Mouse (Mus musculus): ENCODE measurements at regions not wholly inside any gene's neighbourhood (a gene's known extent, or its start where the extent isn't known, plus 50 kb on each side); places are given as distances from the start of the nearest gene placed in this dataset.

DNA sequence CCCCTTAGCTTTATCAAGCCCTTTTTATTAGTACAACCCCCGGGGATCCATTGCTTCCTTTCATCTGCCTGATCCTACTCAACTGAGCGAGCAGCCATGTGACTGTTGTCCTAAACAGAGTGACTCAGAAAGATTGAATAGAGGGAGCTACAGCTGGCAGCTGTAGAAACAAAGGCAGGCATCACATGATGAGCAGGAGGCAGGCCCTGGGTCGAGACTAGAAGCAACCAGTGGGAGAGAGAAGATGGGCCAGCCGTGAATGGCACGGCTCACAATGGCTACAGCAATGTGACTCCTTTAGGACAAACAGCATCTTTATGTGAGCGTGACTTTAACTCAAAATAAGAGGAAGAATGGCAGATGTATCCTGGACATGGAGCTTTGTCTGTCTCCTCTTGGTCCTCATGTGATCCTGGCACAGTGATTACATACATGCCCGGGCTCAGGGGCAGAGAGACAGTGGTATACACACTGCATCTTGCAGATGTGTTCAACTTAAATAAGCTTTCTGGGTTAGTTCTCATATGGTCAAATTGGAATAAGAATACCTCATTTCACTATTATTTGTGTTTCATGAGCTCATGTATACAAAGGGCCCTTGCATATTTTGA, 60.1 kb upstream of the Fam13c start:
- 77% methylated on average over 7 of the region's 7 CpGs for WGBS
- H3K27ac ChIP-seq: no peak overlapping the region
- no peaks in the 10 kb centered on the region for H3K4me1 ChIP-seq
- H3K27me3 ChIP-seq (ENCODE audit: low read depth, poor library complexity, severe bottlenecking): no peaks in the 10 kb centered on the region
- no peak overlapping the region for H3K4me3 ChIP-seq
- no peaks in the 10 kb centered on the region for H3K9me3 ChIP-seq (replicated peaks)
- no peaks in the 10 kb centered on the region for H3K36me3 ChIP-seq
- DNase-seq (ENCODE audit: low spot score): no peak

DNA sequence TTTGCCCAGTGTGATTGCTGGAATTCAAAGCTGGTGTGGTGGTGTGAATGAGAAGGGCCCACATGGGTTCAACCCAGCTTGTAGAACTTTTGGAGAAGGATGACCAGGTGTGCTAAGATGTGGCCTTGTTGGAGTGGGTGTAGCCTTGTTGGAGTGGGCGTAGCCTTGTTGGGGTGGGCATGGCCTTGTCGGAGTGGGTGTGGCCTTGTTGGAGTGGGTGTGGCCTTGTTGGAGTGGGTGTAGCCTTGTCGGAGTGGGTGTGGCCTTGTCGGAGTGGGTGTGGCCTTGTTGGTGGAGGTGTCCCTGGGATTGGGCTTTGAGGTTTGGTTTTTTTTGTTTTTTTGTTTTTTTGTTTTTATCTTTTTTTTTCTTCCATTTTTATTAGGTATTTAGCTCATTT, 55.6 kb upstream of the Fam13c start:
- Histone ChIP-seq H3K4me1 (no peaks in the 10 kb centered on the region), H3K36me3 (no peaks in the 10 kb centered on the region), H3K27me3 (ENCODE audit: low read depth, poor library complexity, severe bottlenecking) (no peaks in the 10 kb centered on the region), H3K4me3 (no peak overlapping the region), H3K27ac (no peak overlapping the region), H3K9me3 (replicated peaks) (no peaks in the 10 kb centered on the region)
- 86% methylated on average over 4 of the region's 4 CpGs for WGBS
- DNase-seq (ENCODE audit: low spot score): no peak

DNA sequence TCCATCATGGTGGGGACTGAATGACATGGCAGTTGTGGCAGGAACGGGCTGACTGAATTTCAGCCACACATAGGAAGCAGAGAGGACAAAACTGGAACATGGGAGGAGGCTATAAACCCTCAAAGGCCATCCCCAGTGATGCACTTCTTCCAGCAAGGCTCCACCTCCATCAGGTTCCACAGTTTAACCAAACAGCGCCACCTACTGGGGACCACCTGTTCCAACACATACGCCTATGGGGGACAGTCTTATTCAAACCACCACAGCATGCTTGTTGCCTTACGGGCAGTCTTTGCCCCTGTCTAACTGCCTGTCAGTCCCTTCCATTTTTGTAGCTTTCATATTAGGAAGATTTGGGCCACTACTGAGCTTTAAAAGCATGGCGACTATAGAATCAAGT, 52.6 kb upstream of the Fam13c start:
- Histone ChIP-seq H3K4me1 (no peaks in the 10 kb centered on the region), H3K9me3 (replicated peaks) (no peaks in the 10 kb centered on the region), H3K4me3 (no peak overlapping the region), H3K36me3 (no peaks in the 10 kb centered on the region), H3K27ac (no peak overlapping the region), H3K27me3 (ENCODE audit: low read depth, poor library complexity, severe bottlenecking) (no peaks in the 10 kb centered on the region)
- no peak for DNase-seq (ENCODE audit: low spot score)
- WGBS: 91% methylated on average over 5 of the region's 5 CpGs
